Mouse (Mus musculus) liver, adult 2 months (tissue): ENCODE measurements around the gene Sema3g. TPM values are rescaled to one million over a fixed set of nuclear protein-coding genes. Genes with fewer than 3 reads are reported as not detected.

Experiments
- DNase-seq: peaks from one replicate; pipeline ENCODE4 v3.0.0-alpha.2; 2011; ENCODE audit warnings: low read depth, low spot score; ENCODE audit errors: extremely low read depth
- H3K27ac ChIP-seq: fragments of 200-500 bp; replicated peaks from 2 replicates; pipeline ENCODE4 v1.5.1; 2012; ENCODE audit warnings: low read depth, mild to moderate bottlenecking, control low read depth, inconsistent platforms, low read length; ENCODE audit not compliant: insufficient read depth
- H3K27me3 ChIP-seq: fragments of 200-500 bp; 2 replicates; pipeline ENCODE4 v1.6.1; 2012; ENCODE audit warnings: mild to moderate bottlenecking, moderate library complexity, low read length, inconsistent platforms; ENCODE audit not compliant: control insufficient read depth, insufficient read depth
- H3K36me3 ChIP-seq: fragments of 200-500 bp; 2 replicates; pipeline ENCODE4 v1.6.1; 2012; ENCODE audit warnings: low read length, inconsistent platforms; ENCODE audit not compliant: control insufficient read depth, insufficient read depth
- H3K4me1 ChIP-seq: fragments of 200-500 bp; 2 replicates; pipeline ENCODE4 v1.6.1; 2011; ENCODE audit warnings: low read length; ENCODE audit not compliant: control insufficient read depth, insufficient read depth
- H3K4me3 ChIP-seq: fragments of 200-500 bp; 2 replicates; pipeline ENCODE4 v1.5.1; 2011; ENCODE audit warnings: low read depth, mild to moderate bottlenecking, control low read depth, low read length, moderate library complexity; ENCODE audit not compliant: insufficient read depth
- H3K79me2 ChIP-seq: fragments of 200-500 bp; 2 replicates; pipeline ENCODE4 v1.6.1; 2012; ENCODE audit warnings: inconsistent platforms, mild to moderate bottlenecking, low read length, moderate library complexity; ENCODE audit not compliant: control insufficient read depth, insufficient read depth
- H3K9ac ChIP-seq: fragments of 200-500 bp; 2 replicates; pipeline ENCODE4 v1.6.1; 2012; ENCODE audit warnings: low read depth, mild to moderate bottlenecking, control low read depth, inconsistent platforms, low read length
- CTCF ChIP-seq: fragments of 200-500 bp; IDR thresholded peaks from 2 replicates; pipeline ENCODE4 v1.5.1; 2011; ENCODE audit warnings: low read depth, low read length, control low read depth
- POLR2A ChIP-seq: fragments of 200-500 bp; IDR thresholded peaks from 2 replicates; pipeline ENCODE4 v1.6.1; 2011; ENCODE audit warnings: low read length, control low read depth; ENCODE audit not compliant: insufficient read depth; ENCODE audit errors: extremely low read depth
- WGBS: fragments of 180-500 bp; shearing (Covaris S2); methylation state at CpG from one replicate; pipeline ENCODE4 v1.1.7; 2018; 5-methylcytosine and 5-hydroxymethylcytosine counted together
- polyA plus RNA-seq: library from polyadenylated mRNA; depleted of rRNA; stranded (reverse); fragments of >200 nt; gene quantifications from 2 replicates; pipeline ENCODE4 v1.2.3, GENCODE M21; 2012
- total RNA-seq: library from RNA; depleted of rRNA; stranded (reverse); fragments of >200 nt; gene quantifications from 2 replicates; pipeline ENCODE4 v1.2.3, GENCODE M21; 2014

Sema3g gene
- total and polyA plus RNA-seq, 2 experiments = under 0.01 to 0.05 TPM

DNA sequence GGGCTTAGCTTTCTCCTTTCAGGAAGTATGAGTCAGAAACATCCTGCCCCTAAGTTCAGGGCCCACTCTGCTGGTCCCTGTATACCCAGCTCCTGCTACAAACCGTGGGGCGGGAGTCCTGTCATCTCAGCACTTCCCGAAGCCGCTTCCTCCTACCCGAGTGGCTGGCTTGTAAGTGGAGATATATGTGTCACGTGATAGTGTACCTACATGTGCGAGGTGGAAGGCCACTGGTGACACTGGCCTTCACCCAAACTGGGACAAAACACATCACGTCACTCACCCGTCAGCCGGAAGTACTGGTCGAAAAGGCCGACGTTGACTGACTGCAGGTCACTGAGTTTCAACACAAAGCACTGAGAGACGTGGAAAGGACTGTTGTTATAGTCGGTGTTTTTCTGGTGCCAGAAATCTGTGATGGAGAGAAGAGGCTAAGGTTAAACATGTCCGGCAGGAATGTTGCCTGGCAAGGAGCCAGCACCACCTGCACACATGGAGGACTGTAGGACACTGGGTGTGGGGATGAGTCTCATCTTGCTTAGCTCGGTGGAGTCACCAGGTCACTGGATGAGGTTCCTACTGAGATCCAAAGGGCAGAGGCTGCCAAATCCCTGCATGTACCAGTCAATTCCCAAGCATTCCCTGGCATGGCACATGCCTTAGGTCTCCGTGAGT lies 44.7 kb upstream of the Sema3g start:
- 65% methylated on average over 18 of the region's 18 CpGs for WGBS
- Histone ChIP-seq H3K9ac (no peak overlapping the region), H3K79me2 (no peaks in the 10 kb centered on the region), H3K4me1 (peaks cover 3% of the 10 kb centered on the region; the same call in 1 of the 2 replicates), H3K27me3 (no peaks in the 10 kb centered on the region), H3K27ac (no peak overlapping the region), H3K36me3 (peaks cover 30% of the 10 kb centered on the region; the same call in 1 of the 2 replicates), H3K4me3 (no peak overlapping the region)
- no peak for DNase-seq
- no peak for TF ChIP-seq CTCF
- TF ChIP-seq POLR2A = no peak

DNA sequence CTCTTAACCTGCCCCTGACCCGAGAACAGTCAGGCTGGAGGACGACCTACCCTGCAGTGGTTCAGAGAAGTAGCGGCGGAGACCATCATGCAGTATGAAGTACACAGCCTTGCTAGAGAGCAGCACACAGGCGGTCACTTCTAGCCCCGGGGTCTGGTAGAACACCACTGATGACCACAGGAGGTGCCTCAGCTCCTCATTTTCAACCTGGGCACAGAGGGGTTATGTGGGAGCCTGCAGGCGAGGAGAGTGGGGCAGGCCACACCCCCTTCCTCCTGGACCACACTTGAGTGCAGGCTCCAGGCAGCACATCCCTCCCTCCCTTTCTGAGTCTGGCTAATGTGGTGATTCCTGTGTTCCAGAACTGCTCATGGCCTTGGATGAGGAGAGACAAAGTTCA lies 44.1 kb upstream of the Sema3g start:
- no peak for DNase-seq
- peaks cover 3% of the 10 kb centered on the region; the same call in 1 of the 2 replicates for H3K4me1 ChIP-seq
- H3K36me3 ChIP-seq = peaks cover 30% of the 10 kb centered on the region; the same call in 1 of the 2 replicates
- no peak overlapping the region for H3K27ac ChIP-seq
- no peak for TF ChIP-seq CTCF
- no peak for TF ChIP-seq POLR2A
- no peaks in the 10 kb centered on the region for H3K27me3 ChIP-seq
- no peak overlapping the region for H3K4me3 ChIP-seq
- no peak overlapping the region for H3K9ac ChIP-seq
- no peaks in the 10 kb centered on the region for H3K79me2 ChIP-seq
- 87% methylated on average over 7 of the region's 7 CpGs for WGBS

DNA sequence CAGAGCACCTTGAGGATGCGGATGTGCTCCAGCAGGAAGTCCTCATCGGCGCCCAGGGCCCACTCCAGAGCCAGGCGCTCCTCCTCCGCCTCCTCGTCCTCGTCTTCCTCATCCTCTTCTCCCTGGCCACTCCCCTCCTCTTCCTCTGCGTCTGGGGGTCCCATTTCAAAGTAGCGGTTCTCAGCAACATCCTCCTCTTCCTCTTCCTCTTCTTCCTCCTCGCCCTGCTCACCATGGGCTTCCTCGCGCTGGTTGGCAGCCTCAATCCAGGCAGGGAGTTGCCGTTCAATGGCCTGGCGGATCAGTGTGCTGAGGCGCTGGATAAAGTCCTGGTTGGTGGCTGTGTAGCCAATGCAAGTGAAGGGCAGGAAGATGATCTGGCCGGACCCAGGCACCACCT lies 40.4 kb upstream of the Sema3g start:
- H3K27ac ChIP-seq = no peak overlapping the region
- no peak for DNase-seq
- H3K79me2 ChIP-seq = no peaks in the 10 kb centered on the region
- 76% methylated on average over 16 of the region's 16 CpGs for WGBS
- H3K4me3 ChIP-seq = no peak overlapping the region
- peaks cover 3% of the 10 kb centered on the region; the same call in 1 of the 2 replicates for H3K4me1 ChIP-seq
- no peak for TF ChIP-seq CTCF
- no peak for TF ChIP-seq POLR2A
- no peak overlapping the region for H3K9ac ChIP-seq
- peaks cover 39% of the 10 kb centered on the region for H3K36me3 ChIP-seq
- no peaks in the 10 kb centered on the region for H3K27me3 ChIP-seq

DNA sequence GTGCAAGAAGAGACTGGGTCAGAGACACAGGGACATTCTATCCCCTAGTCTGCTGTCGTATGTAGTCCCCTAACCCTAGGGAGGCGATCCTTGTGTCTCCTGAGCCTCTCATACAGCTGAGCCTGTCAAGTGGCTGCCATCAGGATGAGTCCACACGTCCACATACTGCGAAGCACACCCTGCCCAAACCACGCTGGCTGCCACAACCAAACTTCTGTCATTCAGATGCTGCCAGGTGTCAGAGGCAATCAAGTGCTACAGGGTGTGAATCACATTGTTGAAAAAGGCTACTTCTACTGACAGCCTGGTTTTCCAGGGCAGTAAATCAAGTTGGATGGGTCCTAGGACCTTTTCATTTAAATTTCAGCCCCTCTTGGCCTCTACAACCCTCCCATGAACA lies 39.9 kb upstream of the Sema3g start:
- H3K27me3 ChIP-seq = no peaks in the 10 kb centered on the region
- H3K79me2 ChIP-seq = no peaks in the 10 kb centered on the region
- WGBS = 93% methylated on average over 5 of the region's 5 CpGs
- peaks cover 5% of the 10 kb centered on the region for H3K4me1 ChIP-seq
- no peak overlapping the region for H3K27ac ChIP-seq
- TF ChIP-seq CTCF (no peak), POLR2A (no peak)
- no peak overlapping the region for H3K4me3 ChIP-seq
- DNase-seq = no peak
- H3K36me3 ChIP-seq = peaks cover 35% of the 10 kb centered on the region
- no peak overlapping the region for H3K9ac ChIP-seq

DNA sequence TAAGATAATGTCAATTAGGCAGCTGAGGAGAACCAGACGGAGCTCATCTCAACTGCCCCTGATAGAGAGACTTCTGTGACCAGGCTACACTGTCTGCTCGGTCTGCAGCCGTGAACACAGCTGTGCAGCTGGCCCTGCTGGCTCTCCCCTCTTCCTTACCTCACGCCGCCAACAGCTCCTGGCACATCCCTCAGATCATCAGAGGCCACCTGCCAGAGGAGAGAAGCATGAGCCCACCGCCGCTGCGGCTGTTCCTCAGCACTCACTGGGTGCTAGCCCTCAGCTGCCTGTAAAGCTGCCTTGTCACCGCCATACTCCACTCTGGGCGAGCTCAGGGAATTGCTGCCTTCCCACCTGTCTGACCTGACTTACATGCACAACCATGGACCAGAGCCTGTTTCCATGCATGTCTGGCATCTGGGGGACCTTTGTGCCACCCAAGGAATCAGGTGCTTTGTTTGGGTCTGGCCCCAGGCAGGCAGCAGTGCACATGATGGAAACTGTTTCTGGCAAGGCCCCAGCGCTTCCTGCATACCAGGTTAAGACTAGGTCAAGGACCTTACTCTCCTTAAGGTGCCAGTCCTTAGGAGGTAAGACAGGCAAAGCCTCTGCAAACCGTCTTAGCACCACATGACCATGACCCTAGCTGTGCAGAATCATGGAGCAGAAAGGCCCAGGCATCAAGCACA lies 37.8 kb upstream of the Sema3g start:
- 89% methylated on average over 12 of the region's 12 CpGs for WGBS
- H3K36me3 ChIP-seq = peaks cover 32% of the 10 kb centered on the region
- no peaks in the 10 kb centered on the region for H3K27me3 ChIP-seq
- peaks cover 22% of the 10 kb centered on the region for H3K4me1 ChIP-seq
- TF ChIP-seq POLR2A (0 out of 2 replicates have a peak, but pooled peaks have one; percentile 2), CTCF (no peak)
- DNase-seq = no peak
- H3K27ac ChIP-seq = no peak overlapping the region
- H3K4me3 ChIP-seq = no peak overlapping the region
- H3K9ac ChIP-seq = no peak overlapping the region
- no peaks in the 10 kb centered on the region for H3K79me2 ChIP-seq

DNA sequence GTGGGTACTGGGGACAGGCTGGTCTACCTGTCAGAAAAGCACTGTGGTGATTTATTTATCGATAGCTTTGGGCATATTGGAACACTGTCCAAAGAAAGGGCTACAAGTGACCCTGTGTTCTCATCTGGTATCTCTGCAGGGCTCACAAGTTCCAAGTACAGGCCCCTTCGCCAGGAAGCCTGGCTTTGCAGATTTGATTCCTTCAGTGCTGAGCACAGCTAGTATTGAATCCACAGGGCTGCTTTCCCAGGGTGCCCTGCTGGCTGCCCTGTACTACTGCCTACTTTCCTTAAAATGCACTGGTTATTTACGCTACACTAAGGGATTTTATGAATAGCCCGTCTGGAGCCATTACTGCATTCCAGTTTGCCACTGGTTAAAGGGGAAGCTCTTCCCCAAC lies 36.1 kb upstream of the Sema3g start:
- H3K36me3 ChIP-seq = peaks cover 34% of the 10 kb centered on the region
- H3K4me1 ChIP-seq = peaks cover 22% of the 10 kb centered on the region
- 62% methylated on average over 4 of the region's 4 CpGs for WGBS
- H3K9ac ChIP-seq = no peak overlapping the region
- H3K4me3 ChIP-seq = no peak overlapping the region
- no peaks in the 10 kb centered on the region for H3K79me2 ChIP-seq
- H3K27ac ChIP-seq = peak overlapping the region; percentile 49
- H3K27me3 ChIP-seq = no peaks in the 10 kb centered on the region
- TF ChIP-seq CTCF (no peak), POLR2A (no peak)
- no peak for DNase-seq
